Mouse (Mus musculus) right cerebral cortex, postnatal 25 days (tissue): ENCODE data around the gene Rnf38.

Source experiments
- DNase-seq: peaks from one replicate; pipeline ENCODE4 v3.0.0; 2022

Rnf38 gene

DNA sequence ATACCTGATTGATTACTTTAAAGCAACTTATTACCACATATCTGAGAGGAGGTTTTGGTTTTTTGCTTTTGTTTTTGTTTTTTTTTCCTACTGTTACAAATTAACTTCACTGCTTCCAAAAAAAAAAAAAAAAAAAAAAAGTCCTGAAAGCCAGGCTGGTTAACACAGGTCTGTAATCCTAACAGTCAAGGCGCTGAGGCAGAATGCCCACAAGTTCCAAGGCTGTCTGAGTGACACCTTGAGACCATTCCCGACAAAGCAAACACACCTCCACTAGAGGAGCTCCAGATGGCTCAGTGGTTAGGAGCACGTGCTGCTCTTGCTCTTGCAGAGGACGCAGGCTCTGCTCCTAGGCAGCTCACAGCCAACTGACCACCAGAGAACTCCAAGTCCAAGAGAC lies 10.1 kb downstream of the Rnf38 start:
- no peak for DNase-seq

- DNase-seq: no peak
Observed at GRCm38 (mm10) chr4:44216797-44217442, 16.7 kb downstream of the Rnf38 start.

DNA sequence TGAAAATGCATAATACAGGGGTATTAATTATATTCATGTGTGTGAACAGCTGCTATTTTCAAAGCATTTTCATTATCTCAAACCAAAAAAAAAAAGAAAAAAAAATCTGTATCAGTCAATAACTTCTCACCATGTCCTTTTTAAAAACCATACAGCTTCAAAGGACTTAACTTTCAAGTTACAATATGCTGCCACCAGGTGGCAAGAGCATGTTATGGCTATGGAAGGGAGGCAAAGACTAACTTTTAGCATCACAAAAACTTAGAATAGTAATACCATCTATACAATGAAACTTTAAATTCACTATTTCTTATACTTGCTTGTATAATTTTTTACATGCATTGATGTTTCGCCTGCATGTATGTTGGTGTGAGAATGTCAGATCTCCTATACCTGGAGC lies 33.6 kb downstream of the Rnf38 start:
- DNase-seq: no peak

DNA sequence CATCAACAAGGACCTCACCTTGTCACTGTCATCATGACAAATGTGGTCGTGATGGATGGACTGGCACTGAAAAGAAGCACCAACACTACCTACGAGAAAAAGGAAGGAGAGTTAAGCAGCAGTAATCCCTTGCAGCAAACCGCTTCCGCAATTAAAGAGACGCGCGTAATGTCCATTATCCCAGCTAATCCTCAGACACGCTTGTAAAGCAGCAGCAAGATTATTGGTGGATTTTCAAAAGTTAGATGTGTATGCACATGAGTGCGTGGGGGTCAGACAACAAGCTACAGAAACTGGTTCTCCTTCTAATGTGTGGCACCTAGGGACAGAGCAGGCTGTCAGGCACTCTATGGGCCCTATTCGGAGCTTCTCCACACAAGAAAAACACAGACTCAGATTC lies 46.2 kb downstream of the Rnf38 start:
- no peak for DNase-seq

- DNase-seq: no peak
Observed at GRCm38 (mm10) chr4:44183862-44184261, 49.7 kb downstream of the Rnf38 start.

DNA sequence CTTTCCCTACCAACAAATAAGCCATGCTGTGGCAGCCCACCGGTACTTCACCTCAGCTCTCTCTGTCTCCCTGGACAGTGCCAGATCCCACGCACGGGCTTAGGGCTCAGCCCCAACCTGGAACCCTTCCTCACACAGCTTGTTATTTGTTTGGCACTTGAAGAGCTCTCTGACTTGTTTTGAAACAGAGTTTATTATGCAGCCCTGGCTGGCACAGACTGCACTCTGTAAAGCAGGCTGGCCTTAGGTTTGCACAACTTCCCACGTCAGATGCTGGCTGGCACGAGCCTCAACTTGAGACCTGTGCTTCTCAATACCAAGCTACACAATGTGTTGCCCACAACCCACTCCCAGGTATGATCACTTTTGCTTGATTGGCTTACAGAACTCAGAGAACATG lies 53.8 kb downstream of the Rnf38 start:
- DNase-seq: no peak

DNA sequence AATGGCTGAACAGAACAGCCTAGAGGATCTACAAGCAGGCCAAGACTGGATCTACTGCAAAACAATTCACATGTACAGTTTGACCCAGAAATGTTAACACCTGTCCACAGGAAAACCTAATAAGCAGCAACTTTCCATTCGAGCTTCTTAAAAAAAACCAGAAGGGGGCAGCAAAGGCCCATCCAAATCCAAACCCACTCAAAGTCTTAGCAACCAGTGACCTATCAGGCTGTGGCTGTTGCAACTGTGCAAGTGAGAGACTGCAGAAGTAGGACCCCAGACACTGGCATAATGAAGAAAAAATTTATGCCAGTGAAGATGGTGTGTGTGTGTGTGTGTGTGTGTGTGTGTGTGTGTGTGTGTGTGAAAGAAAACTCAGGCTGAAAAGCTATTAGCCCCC lies 60.4 kb downstream of the Rnf38 start:
- no peak for DNase-seq

- DNase-seq: no peak
Observed at GRCm38 (mm10) chr4:44172676-44173075, 60.9 kb downstream of the Rnf38 start.

DNA sequence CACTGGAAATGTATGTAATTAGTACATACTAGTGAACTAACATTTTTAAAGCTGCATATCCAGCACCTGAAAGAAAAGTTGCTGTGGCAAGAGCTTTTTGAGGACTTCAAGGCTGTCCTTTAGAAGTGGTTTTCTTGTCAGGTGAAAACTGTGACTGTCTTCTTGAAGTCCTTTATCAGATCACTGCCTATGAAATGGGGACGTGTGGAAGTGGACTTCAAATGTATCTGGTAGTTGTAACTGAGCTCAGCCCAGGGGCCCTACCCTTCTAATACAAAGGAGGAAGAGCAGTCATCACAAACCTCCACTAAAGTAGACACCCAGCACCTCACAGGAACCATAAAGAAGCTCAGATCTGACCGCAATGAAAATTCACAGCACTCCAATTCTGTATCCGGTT lies 63.7 kb downstream of the Rnf38 start:
- DNase-seq: no peak

DNA sequence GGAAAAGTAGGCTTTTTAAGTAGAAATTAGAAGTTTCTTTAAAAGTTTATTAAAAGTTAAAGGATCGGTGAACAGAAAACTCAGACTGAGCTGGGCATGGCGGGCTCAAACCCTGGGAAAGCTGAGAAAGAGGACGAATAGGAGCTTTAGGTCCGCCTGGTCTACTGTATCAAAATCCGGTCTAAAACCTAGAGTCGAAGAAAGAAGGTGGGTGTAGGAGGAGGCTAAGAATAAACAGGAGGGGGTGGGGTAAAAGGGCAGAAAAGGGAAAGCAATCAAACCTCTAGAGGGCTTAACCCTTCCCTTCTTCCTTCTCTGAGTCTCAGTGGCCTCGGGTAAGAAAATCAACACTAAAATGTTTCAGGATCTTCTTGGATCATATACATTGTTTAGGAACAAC lies 64.8 kb downstream of the Rnf38 start:
- DNase-seq: no peak

DNA sequence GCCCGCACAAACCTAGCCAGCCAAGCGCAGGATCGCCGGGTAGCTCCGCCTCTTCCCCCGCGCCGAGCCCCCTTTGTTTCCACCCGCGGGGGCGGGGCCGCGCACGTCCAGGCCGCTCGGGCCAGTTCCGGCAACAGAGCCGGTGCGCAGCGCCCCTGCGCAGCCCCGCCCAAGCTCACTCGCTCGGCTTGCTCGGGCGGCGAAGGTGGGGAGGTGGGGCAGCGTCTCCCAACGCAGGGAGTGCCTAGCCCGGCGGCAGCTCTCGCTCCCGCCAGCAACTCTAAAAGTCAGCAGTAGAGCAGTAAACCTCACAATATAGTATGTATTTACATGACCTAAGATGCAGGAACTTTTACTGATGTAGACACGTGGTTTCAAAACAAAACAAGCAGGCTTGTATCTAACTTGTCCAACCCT lies 65.3 kb downstream of the Rnf38 start:
- DNase-seq: peak; percentile 93

GRCm38 (mm10) chr4:44167397-44168121 lies 66.0 kb downstream of the Rnf38 start:
- DNase-seq: peak; percentile 79

DNA sequence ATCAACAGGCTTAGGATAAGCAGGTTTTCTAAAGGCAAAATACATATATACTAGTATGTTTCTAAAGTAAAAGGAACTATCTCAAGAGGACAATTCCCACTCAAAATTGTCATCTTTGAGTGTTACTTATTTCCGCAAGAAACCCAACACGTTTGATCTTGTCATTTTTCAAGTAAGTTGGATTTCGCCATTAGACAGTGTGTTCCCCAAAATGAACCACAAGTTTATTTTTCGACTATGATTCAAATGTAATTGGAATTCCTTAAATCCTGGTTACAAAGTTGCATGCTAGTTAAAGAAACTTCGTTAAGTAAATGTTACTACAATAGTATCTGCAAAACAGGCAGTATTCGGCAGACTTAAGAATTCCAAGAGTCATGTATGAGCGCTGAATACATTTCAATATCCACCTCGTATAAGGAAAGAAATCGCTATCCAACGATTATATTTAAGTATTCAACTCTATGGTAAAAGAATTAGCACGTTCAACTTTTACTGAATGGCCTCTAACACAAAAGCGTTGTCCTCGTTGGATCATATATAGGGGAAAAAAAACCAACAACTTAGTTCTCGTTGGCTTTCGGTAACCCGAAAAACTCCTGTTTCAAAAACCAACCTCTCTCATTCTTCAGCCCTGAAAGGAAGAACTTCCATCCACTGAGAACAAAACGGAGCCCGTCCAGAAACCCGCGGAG lies 66.7 kb downstream of the Rnf38 start:
- no peak for DNase-seq

- no peak for DNase-seq
Observed at GRCm38 (mm10) chr4:44164621-44165020, 69.0 kb downstream of the Rnf38 start.

DNA sequence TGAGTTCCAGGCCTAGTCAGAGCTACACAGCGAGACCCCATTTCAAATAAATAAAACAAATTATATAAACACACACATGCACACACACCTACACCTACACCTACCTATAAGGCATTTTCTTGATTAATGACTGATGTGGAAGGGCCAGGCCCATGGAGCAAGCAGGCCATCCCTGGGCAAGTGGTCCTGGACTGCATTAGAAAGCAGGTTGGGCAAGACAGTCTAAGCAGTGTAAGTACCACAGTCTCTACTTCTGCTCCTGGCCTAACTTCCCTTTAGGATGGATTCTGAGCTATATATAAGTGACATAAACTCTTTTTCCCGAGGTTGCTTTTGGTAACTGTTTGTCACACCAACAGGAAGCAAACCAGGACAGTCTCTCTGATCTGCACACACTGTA lies 70.6 kb downstream of the Rnf38 start:
- no peak for DNase-seq

GRCm38 (mm10) chr4:44160990-44161689 lies 72.4 kb downstream of the Rnf38 start:
- DNase-seq: no peak

- no peak for DNase-seq
Observed at GRCm38 (mm10) chr4:44159839-44160238, 73.8 kb downstream of the Rnf38 start.

DNA sequence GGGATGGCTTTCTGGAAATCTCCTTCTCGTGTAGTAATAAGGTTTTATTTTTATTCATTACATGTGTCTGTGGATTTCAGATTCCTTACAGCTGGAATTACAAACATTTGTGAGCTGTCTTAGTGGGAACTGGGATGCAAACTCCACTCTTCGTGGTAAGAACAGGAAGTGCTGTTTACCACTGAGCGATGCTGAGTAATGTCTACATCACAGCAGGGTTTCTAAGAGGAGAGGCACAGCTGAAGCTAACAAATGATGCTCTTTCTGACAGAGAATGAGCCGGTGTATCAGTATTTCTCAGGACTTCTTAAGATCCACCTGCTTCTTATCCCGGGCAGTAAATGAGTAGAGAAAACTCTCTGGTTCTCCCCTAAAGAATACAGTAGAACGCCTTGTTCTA lies 77.1 kb downstream of the Rnf38 start:
- no peak for DNase-seq

DNA sequence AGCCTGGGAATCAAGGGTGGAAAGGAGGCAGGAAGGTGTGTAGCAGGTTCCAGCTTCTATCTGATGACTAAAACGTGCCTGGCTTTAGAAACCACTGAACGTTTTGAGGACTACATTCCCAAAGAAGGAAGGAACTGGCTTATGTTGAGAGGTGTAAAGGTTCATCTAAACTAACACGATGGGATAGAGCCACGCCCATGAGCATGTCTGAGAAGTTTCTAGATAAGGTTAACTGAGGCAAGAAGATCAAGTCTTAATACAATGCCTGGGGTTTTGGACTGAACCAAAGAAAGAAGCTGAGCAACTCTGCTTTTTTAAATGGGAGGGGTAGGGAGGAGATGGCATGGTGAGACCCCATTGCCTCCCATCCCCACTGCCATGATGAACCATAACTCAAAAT lies 78.7 kb downstream of the Rnf38 start:
- DNase-seq: no peak

DNA sequence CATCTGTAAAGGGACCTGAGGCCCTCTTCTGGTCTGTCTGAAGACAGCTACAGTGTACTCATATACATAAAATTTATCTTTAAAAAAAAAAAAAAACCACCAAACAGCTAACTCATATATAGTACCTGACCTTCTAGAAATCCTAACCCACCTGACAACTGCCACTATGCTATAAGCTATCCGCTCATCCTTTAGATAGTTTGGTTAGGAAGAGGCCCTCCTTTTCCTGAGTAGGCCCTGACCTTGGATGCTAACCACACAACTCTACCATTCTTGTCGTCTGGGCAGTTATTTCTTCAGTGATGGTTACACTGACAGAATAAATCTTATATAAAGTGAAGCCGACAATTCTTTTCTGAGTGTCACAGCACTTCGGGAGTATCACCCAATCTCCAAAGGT lies 80.7 kb downstream of the Rnf38 start:
- DNase-seq: no peak

GRCm38 (mm10) chr4:44126805-44127204 lies 106.8 kb downstream of the Rnf38 start:
- no peak for DNase-seq

DNA sequence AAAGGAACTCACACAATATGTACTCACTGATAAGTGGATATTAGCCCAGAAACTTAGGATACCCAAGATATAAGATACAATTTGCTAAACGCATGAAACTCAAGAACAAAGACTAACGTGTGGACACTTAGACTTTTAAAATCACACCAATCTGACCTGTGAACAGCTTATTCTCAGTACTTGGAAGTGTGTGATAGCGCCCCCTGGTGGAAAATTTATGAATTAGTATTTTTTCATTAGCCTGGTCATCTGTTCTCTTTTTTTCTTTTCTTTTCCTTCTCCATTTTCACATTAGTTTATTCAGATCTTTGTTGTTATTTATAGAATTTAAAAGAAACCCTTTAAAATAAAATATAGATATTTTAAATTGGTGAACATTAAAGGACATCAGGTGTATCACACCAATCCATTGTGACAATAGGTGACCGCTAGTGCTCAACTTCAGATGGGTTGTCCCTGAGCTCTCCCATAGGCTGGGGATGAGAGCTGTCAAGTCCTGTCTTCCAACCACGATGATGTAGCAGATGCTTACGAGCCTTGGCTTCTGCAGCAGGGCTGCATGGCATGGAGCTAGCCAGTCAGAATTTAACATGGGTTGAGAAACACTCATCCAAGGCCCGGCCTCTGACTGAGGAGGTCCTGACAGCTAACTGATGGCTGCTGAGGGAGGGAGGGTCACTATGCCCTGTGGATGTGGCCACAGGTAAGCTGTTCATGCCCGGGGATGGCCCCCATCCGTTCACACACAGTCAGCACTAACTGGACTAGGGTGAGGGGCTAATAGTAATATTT lies 114.0 kb downstream of the Rnf38 start:
- DNase-seq: no peak

DNA sequence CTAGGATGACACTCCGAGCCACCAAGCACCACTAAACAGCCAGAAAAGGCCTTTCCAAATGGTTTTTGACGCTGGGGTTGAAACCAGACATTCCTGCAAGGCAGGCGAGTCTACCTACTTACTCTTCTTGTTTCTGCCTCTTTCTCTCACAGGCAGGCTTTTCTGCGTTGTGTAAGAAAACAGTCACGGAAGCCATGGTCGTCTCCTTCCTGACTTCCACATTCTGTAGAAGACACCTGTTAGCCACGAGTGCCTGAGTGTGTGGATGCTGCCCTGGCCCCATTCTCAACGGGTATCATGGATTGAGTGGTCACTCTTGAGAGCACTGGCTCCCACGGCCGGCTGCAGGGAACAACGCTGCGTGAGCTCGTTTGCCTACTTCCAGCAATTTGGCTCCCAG lies 118.5 kb downstream of the Rnf38 start:
- DNase-seq: no peak
